Mouse (Mus musculus) stomach, postnatal 0 days (tissue): Measurements from ENCODE around the gene Olfr661. TPM values are rescaled to one million over a fixed set of nuclear protein-coding genes. Genes with fewer than 3 reads are reported as not detected.

ENCODE experiments used
- ATAC-seq: fragments of 200-750 bp; cut with Nextera tagmentation; 2 replicates; pipeline ENCODE4 v1.8.0; 2017; ENCODE audit not compliant: low FRiP score, low TSS enrichment
- DNase-seq: peaks from one replicate; pipeline ENCODE4 v3.0.0-alpha.2; 2016; ENCODE audit warnings: low spot score
- H3K27ac ChIP-seq: fragments of 300-500 bp; sonication (generic); replicated peaks from 2 replicates; pipeline ENCODE4 v1.5.1; 2014; ENCODE audit warnings: mild to moderate bottlenecking, control low read depth
- H3K27me3 ChIP-seq: fragments of 300-500 bp; sonication (generic); 2 replicates; pipeline ENCODE4 v1.6.1; 2014; ENCODE audit warnings: low read length; ENCODE audit not compliant: control insufficient read depth, insufficient read depth
- H3K36me3 ChIP-seq: fragments of 300-500 bp; sonication (generic); 2 replicates; pipeline ENCODE4 v1.6.1; 2014; ENCODE audit warnings: low read length, mixed read lengths; ENCODE audit not compliant: control insufficient read depth, insufficient read depth
- H3K4me1 ChIP-seq: fragments of 300-500 bp; sonication (generic); replicated peaks from 2 replicates; pipeline ENCODE4 v1.6.1; 2014; ENCODE audit warnings: antibody characterized with exemption; ENCODE audit not compliant: control insufficient read depth, insufficient read depth
- H3K4me2 ChIP-seq: fragments of 300-500 bp; sonication (generic); replicated peaks from 2 replicates; pipeline ENCODE4 v1.6.1; 2014; ENCODE audit warnings: low read depth, mild to moderate bottlenecking, control low read depth, moderate library complexity
- H3K4me3 ChIP-seq: fragments of 300-500 bp; sonication (generic); 2 replicates; pipeline ENCODE4 v1.5.1; 2014; ENCODE audit warnings: low read depth, low read length, control low read depth
- H3K9ac ChIP-seq: fragments of 300-500 bp; sonication (generic); 2 replicates; pipeline ENCODE4 v1.6.1; 2014; ENCODE audit warnings: mild to moderate bottlenecking, low read length, control low read depth, mixed read lengths
- H3K9me3 ChIP-seq: fragments of 300-500 bp; sonication (generic); 2 replicates; pipeline ENCODE4 v1.6.1; 2016; ENCODE audit warnings: low read length; ENCODE audit not compliant: control insufficient read depth
- CTCF ChIP-seq: IDR thresholded peaks from 2 replicates; pipeline ENCODE4 v1.5.1; 2016; ENCODE audit warnings: antibody characterized with exemption, low read depth, mild to moderate bottlenecking, moderate library complexity
- EP300 ChIP-seq: optimal IDR thresholded peaks from 2 replicates; pipeline ENCODE3; 2016; ENCODE audit warnings: antibody characterized with exemption
- WGBS: fragments of 180-500 bp; shearing (Covaris S2); extraction: QIAGEN DNeasy Blood & Tissue Kit; methylation state at CpG from one replicate; pipeline ENCODE4 v1.1.7; 2014; 5-methylcytosine and 5-hydroxymethylcytosine counted together
- polyA plus RNA-seq: library from polyadenylated mRNA; unstranded; fragments of >200 nt; fragmentation: Nextera tagmentation; extraction: Ambion mirVana; gene quantifications from 2 replicates; pipeline ENCODE4 v1.2.1, GENCODE M21; 2015

The Olfr661 gene
- not detected in 2 replicates for polyA plus RNA-seq

GRCm38 (mm10) chr7:104686201-104686600, at the start of gene Olfr661:
TSS of gene Olfr661 (plus strand) at chr7:104686501.
- no peak for TF ChIP-seq CTCF
- TF ChIP-seq EP300: no peak
- Histone ChIP-seq H3K27me3 (no peaks in the 10 kb centered on the region), H3K9me3 (no peaks in the 10 kb centered on the region), H3K4me2 (no peak within 1 kb of the TSS), H3K9ac (no peak within 1 kb of the TSS), H3K27ac (no peak within 1 kb of the TSS), H3K36me3 (no peaks in the 10 kb centered on the region), H3K4me1 (no peaks in the 10 kb centered on the region), H3K4me3 (no peak within 1 kb of the TSS)
- DNase-seq: no peak
- WGBS: 95% methylated on average over 2 of the region's 2 CpGs
- no peak for ATAC-seq

GRCm38 (mm10) chr7:104646841-104647482, 39.3 kb upstream of the Olfr661 start, which contains the start of gene Olfr658:
TSS of gene Olfr658 (minus strand) at chr7:104647305.
- Histone ChIP-seq H3K4me1 (no peaks in the 10 kb centered on the region), H3K4me3 (no peak within 1 kb of the TSS), H3K4me2 (no peak within 1 kb of the TSS), H3K27ac (no peak within 1 kb of the TSS), H3K36me3 (no peaks in the 10 kb centered on the region), H3K27me3 (no peaks in the 10 kb centered on the region), H3K9me3 (no peaks in the 10 kb centered on the region), H3K9ac (no peak within 1 kb of the TSS)
- ATAC-seq (peak; percentile 80), DNase-seq (peak; percentile 64)
- 21% methylated on average over 21 of the region's 22 CpGs for WGBS
- peak; percentile 69 for TF ChIP-seq CTCF
- TF ChIP-seq EP300: no peak

- H3K36me3 ChIP-seq: no peaks in the 10 kb centered on the region
- no peak within 1 kb of the TSS for H3K9ac ChIP-seq
- WGBS: 81% methylated on average over 3 of the region's 3 CpGs
- TF ChIP-seq EP300 (no peak), CTCF (no peak)
- ATAC-seq (no peak), DNase-seq (no peak)
- no peak within 1 kb of the TSS for H3K27ac ChIP-seq
- H3K4me2 ChIP-seq: no peak within 1 kb of the TSS
- no peaks in the 10 kb centered on the region for H3K9me3 ChIP-seq
- no peaks in the 10 kb centered on the region for H3K4me1 ChIP-seq
- H3K27me3 ChIP-seq: no peaks in the 10 kb centered on the region
- no peak within 1 kb of the TSS for H3K4me3 ChIP-seq
These were observed 19.8 kb upstream of the Olfr661 start, which contains the start of gene Olfr659 for GRCm38 (mm10) chr7:104666453-104666852. TSS of gene Olfr659 (plus strand) at chr7:104666753.

Other genes starting within 250 kb of the Olfr661 start
- 1.2 and 1.6 TPM in 2 replicates for gene Trim30a, start 221.3 kb upstream of the Olfr661 start, polyA plus RNA-seq
- 0.87 and 1.0 TPM in 2 replicates for gene Trim30d, start 178.7 kb upstream of the Olfr661 start, polyA plus RNA-seq
- gene Olfr651, start 136.4 kb upstream of the Olfr661 start, polyA plus RNA-seq: not detected in 2 replicates
- gene Olfr652, start 125.6 kb upstream of the Olfr661 start, polyA plus RNA-seq: not detected in 2 replicates
- gene Olfr653, start 109.2 kb upstream of the Olfr661 start, polyA plus RNA-seq: not detected in 2 replicates
- gene Olfr654, start 99.5 kb upstream of the Olfr661 start, polyA plus RNA-seq: not detected in 2 replicates
- gene Olfr655, start 84.7 kb upstream of the Olfr661 start, polyA plus RNA-seq: not detected in 2 replicates
- not detected in 2 replicates for gene Olfr656, start 72.5 kb upstream of the Olfr661 start, polyA plus RNA-seq
- not detected in 2 replicates for gene Olfr657, start 61.7 kb upstream of the Olfr661 start, polyA plus RNA-seq
- not detected in 2 replicates for gene Olfr658, start 39.2 kb upstream of the Olfr661 start, polyA plus RNA-seq
- gene Olfr659, start 19.7 kb upstream of the Olfr661 start, polyA plus RNA-seq: not detected in 2 replicates
- gene Usp17le, start 91.0 kb downstream of the Olfr661 start, polyA plus RNA-seq: not detected in 2 replicates
- gene Usp17lb, start 156.1 kb downstream of the Olfr661 start, polyA plus RNA-seq: not detected in 2 replicates
- not detected in 2 replicates for gene Usp17la, start 170.5 kb downstream of the Olfr661 start, polyA plus RNA-seq
- gene Olfr665, start 191.5 kb downstream of the Olfr661 start, polyA plus RNA-seq: not detected in 2 replicates
- gene Olfr666, start 209.5 kb downstream of the Olfr661 start, polyA plus RNA-seq: 0.10 TPM in 1 of 2 replicates, not detected in the other
- not detected in 2 replicates for gene Olfr667, start 235.0 kb downstream of the Olfr661 start, polyA plus RNA-seq
- not detected in 2 replicates for gene Olfr668, start 241.6 kb downstream of the Olfr661 start, polyA plus RNA-seq
- gene Olfr669, start 247.7 kb downstream of the Olfr661 start, polyA plus RNA-seq: not detected in 2 replicates